Mouse (Mus musculus) ES-E14 (cell line): ENCODE results near the gene Olfr73.
"Not testable (repeated sequence)": the region's sequence is repeated elsewhere in the genome, so short reads cannot be mapped to it uniquely, and the experiment has no call there.

Experiments
- MAFK ChIP-seq: IDR thresholded peaks from 2 replicates; pipeline ENCODE4 v1.6.1; 2014; ENCODE audit warnings: mild to moderate bottlenecking, low read depth, low read length, inconsistent platforms; ENCODE audit not compliant: insufficient read depth
- ZC3H11A ChIP-seq: IDR thresholded peaks from 2 replicates; pipeline ENCODE4 v1.6.1; 2012; ENCODE audit warnings: low read depth, mild to moderate bottlenecking, inconsistent platforms, low read length, borderline replicate concordance

- not testable (repeated sequence) for TF ChIP-seq ZC3H11A, MAFK
These were observed 15.0 kb downstream of the Olfr73 start, which contains the start of gene Olfr1161 for GRCm38 (mm10) chr2:88022474-88022873.
